Mouse (Mus musculus): Measurements from ENCODE around the gene Smim12. TPM values are rescaled to one million over a fixed set of nuclear protein-coding genes. Genes with fewer than 3 reads are reported as not detected.

Smim12 gene
- 10 to 100 TPM; 48.5 to 55.1 TPM for total RNA-seq (2021)
- long read RNA-seq, experiment 1, transcript Smim12-201 (2 exons, 1,022 nt), result major isoform, 39 of 39 reads
- long read RNA-seq, experiment 1, partial matches to known transcripts, result 0 of 39 reads
- long read RNA-seq, experiment 1, other reads (novel, unspliced or antisense), result 0 of 39 reads
- long read RNA-seq, experiment 2, transcript Smim12-201 (2 exons, 1,022 nt), result major isoform, 54 of 56 reads
- long read RNA-seq, experiment 2, partial matches to known transcripts, result 2 of 56 reads
- long read RNA-seq, experiment 2, other reads (novel, unspliced or antisense), result 0 of 56 reads

- Histone ChIP-seq H3K27ac (peak within 1 kb of the TSS; percentile 96), H3K4me3 (peak within 1 kb of the TSS; percentile 84)
- peak; percentile 97 for TF ChIP-seq CTCF (conservative IDR thresholded peaks at IDR 0.05)
- DNase-seq (ENCODE audit: low spot score in 2 of 2), result peak; percentile 97 to 100
These were observed at the start of gene Smim12 for GRCm38 (mm10) chr4:127243552-127243951. Gene Smim12 (plus strand): TSS chr4:127243784.

GRCm38 (mm10) chr4:127194477-127195269 lies 48.9 kb upstream of the Smim12 start:
- no peak overlapping the region for H3K4me3 ChIP-seq
- no peak for TF ChIP-seq CTCF (conservative IDR thresholded peaks at IDR 0.05)
- H3K27ac ChIP-seq, result no peak overlapping the region
- no peak for DNase-seq (ENCODE audit: low spot score in 2 of 2)

- no peak overlapping the region for H3K4me3 ChIP-seq
- peak overlapping the region; percentile 39; the same call in 1 of the 2 replicates for H3K27ac ChIP-seq
- no peak for DNase-seq (ENCODE audit: low spot score in 2 of 2)
- TF ChIP-seq CTCF (conservative IDR thresholded peaks at IDR 0.05), result no peak
These were observed 45.0 kb upstream of the Smim12 start for GRCm38 (mm10) chr4:127198609-127199008.

- TF ChIP-seq CTCF (conservative IDR thresholded peaks at IDR 0.05), result peak; percentile 71
- no peak for DNase-seq (ENCODE audit: low spot score in 2 of 2)
- Histone ChIP-seq H3K27ac (peak overlapping the region; percentile 39; the same call in 1 of the 2 replicates), H3K4me3 (no peak overlapping the region)
These were observed 44.2 kb upstream of the Smim12 start for GRCm38 (mm10) chr4:127199406-127199805.

- no peak overlapping the region for H3K4me3 ChIP-seq
These were observed 43.3 kb upstream of the Smim12 start for GRCm38 (mm10) chr4:127200164-127200722.

GRCm38 (mm10) chr4:127200769-127201617 lies 42.6 kb upstream of the Smim12 start:
- Histone ChIP-seq H3K27ac (peak overlapping the region; percentile 64), H3K4me3 (no peak overlapping the region)
- no peak for TF ChIP-seq CTCF (conservative IDR thresholded peaks at IDR 0.05)
- DNase-seq (ENCODE audit: low spot score in 2 of 2), result no peak

More at GRCm38 (mm10) chr4:127200164-127200722, 43.3 kb upstream of the Smim12 start:
- no peak for TF ChIP-seq CTCF (conservative IDR thresholded peaks at IDR 0.05)
- DNase-seq (ENCODE audit: low spot score in 2 of 2), result no peak
- H3K27ac ChIP-seq, result peak overlapping the region; percentile 64; the same call in 1 of the 2 replicates

- DNase-seq (ENCODE audit: low spot score in 2 of 2), result no peak
- no peak for TF ChIP-seq CTCF (conservative IDR thresholded peaks at IDR 0.05)
- no peak overlapping the region for H3K27ac ChIP-seq
- no peak overlapping the region for H3K4me3 ChIP-seq
These were observed 40.5 kb upstream of the Smim12 start for GRCm38 (mm10) chr4:127203081-127203480.

- no peak overlapping the region for H3K4me3 ChIP-seq
- no peak for TF ChIP-seq CTCF (conservative IDR thresholded peaks at IDR 0.05)
- H3K27ac ChIP-seq, result peak overlapping the region; percentile 46; the same call in 1 of the 2 replicates
- no peak for DNase-seq (ENCODE audit: low spot score in 2 of 2)
These were observed 32.3 kb upstream of the Smim12 start for GRCm38 (mm10) chr4:127211318-127211717.

GRCm38 (mm10) chr4:127214510-127214909 lies 29.1 kb upstream of the Smim12 start:
- Histone ChIP-seq H3K4me3 (no peak overlapping the region), H3K27ac (no peak overlapping the region; the same call in 1 of the 2 replicates)
- TF ChIP-seq CTCF (conservative IDR thresholded peaks at IDR 0.05), result no peak
- DNase-seq (ENCODE audit: low spot score in 2 of 2), result no peak

- TF ChIP-seq CTCF (conservative IDR thresholded peaks at IDR 0.05), result peak; percentile 64
- Histone ChIP-seq H3K27ac (no peak overlapping the region; the same call in 1 of the 2 replicates), H3K4me3 (no peak overlapping the region)
- DNase-seq (ENCODE audit: low spot score in 2 of 2), result no peak
These were observed 28.5 kb upstream of the Smim12 start for GRCm38 (mm10) chr4:127215103-127215502.

- Histone ChIP-seq H3K27ac (no peak overlapping the region), H3K4me3 (no peak overlapping the region)
- TF ChIP-seq CTCF (conservative IDR thresholded peaks at IDR 0.05), result no peak
- no peak for DNase-seq (ENCODE audit: low spot score in 2 of 2)
These were observed 27.8 kb upstream of the Smim12 start for GRCm38 (mm10) chr4:127215799-127216198.

- DNase-seq (ENCODE audit: low spot score in 2 of 2), result no peak
- H3K4me3 ChIP-seq, result no peak overlapping the region
- peak; percentile 39 for TF ChIP-seq CTCF (conservative IDR thresholded peaks at IDR 0.05)
- H3K27ac ChIP-seq, result peak overlapping the region; percentile 21; the same call in 1 of the 2 replicates
These were observed 27.3 kb upstream of the Smim12 start for GRCm38 (mm10) chr4:127216251-127216651.
